Mouse (Mus musculus) 3134 (cell line): ENCODE results near the gene Diexf.
A peak's percentile ranks its signal among the peaks of the same experiment; 100 is the strongest.

Experiments used
- DNase-seq: peaks from one replicate; pipeline ENCODE4 v3.0.0-alpha.2; 2011; ENCODE audit warnings: low spot score; ENCODE audit not compliant: insufficient read length; ENCODE audit errors: extremely low read depth

Gene Diexf

GRCm38 (mm10) chr1:193129786-193130455 is at the start of gene Diexf:
Gene Diexf, minus strand, starts transcription at chr1:193130272.
- peak; percentile 92 for DNase-seq

- DNase-seq, result no peak
Observed at GRCm38 (mm10) chr1:193174143-193174733, 44.2 kb upstream of the Diexf start.

- no peak for DNase-seq
Observed at GRCm38 (mm10) chr1:193173810-193174129, 43.7 kb upstream of the Diexf start.

GRCm38 (mm10) chr1:193172991-193173809 is 43.1 kb upstream of the Diexf start:
- peak; percentile 96 for DNase-seq

GRCm38 (mm10) chr1:193169856-193170255 is 39.8 kb upstream of the Diexf start:
- DNase-seq, result no peak

- no peak for DNase-seq
Observed at GRCm38 (mm10) chr1:193169228-193169627, 39.2 kb upstream of the Diexf start.

GRCm38 (mm10) chr1:193167746-193168145 is 37.7 kb upstream of the Diexf start, which contains the start of gene A130010J15Rik:
Gene A130010J15Rik, plus strand, starts transcription at chr1:193168046.
- no peak for DNase-seq

GRCm38 (mm10) chr1:193160317-193161032 is 30.4 kb upstream of the Diexf start:
- peak; percentile 58 for DNase-seq

GRCm38 (mm10) chr1:193159613-193160012 is 29.5 kb upstream of the Diexf start:
- no peak for DNase-seq

- no peak for DNase-seq
Observed at GRCm38 (mm10) chr1:193159163-193159562, 29.1 kb upstream of the Diexf start.

GRCm38 (mm10) chr1:193157111-193157492 is 27.0 kb upstream of the Diexf start:
- no peak for DNase-seq

- no peak for DNase-seq
Observed at GRCm38 (mm10) chr1:193156316-193157110, 26.4 kb upstream of the Diexf start.

GRCm38 (mm10) chr1:193153561-193153960 is 23.5 kb upstream of the Diexf start:
- no peak for DNase-seq

- no peak for DNase-seq
Observed at GRCm38 (mm10) chr1:193152872-193153271, 22.8 kb upstream of the Diexf start, which contains the start of gene Irf6. Gene Irf6, plus strand, starts transcription at chr1:193153111.

- no peak for DNase-seq
Observed at GRCm38 (mm10) chr1:193151134-193151533, 21.1 kb upstream of the Diexf start.

- DNase-seq, result no peak
Observed at GRCm38 (mm10) chr1:193149231-193149630, 19.2 kb upstream of the Diexf start.

GRCm38 (mm10) chr1:193146416-193146815 is 16.3 kb upstream of the Diexf start:
- DNase-seq, result no peak

- DNase-seq, result no peak
Observed at GRCm38 (mm10) chr1:193145101-193145500, 15.0 kb upstream of the Diexf start.

GRCm38 (mm10) chr1:193144516-193144915 is 14.4 kb upstream of the Diexf start:
- DNase-seq, result no peak

- DNase-seq, result no peak
Observed at GRCm38 (mm10) chr1:193142517-193143062, 12.5 kb upstream of the Diexf start.
